Mouse (Mus musculus) WW6 (cell line): Measurements from ENCODE around the gene Hsdl2.
A peak's percentile ranks its signal among the peaks of the same experiment; 100 is the strongest.

Experiments
- DNase-seq: peaks from one replicate; pipeline ENCODE4 v3.0.0-alpha.2; 2013; ENCODE audit warnings: low read depth, low spot score

Gene Hsdl2

GRCm38 (mm10) chr4:59625998-59626910 lies 44.9 kb downstream of the Hsdl2 start, which contains the start of gene E130308A19Rik:
TSS of gene E130308A19Rik (plus strand) at chr4:59626211.
- peak; percentile 66 for DNase-seq

GRCm38 (mm10) chr4:59628255-59628654 lies 46.9 kb downstream of the Hsdl2 start:
- DNase-seq = no peak

- DNase-seq = no peak
Measured at GRCm38 (mm10) chr4:59629076-59629874, 47.9 kb downstream of the Hsdl2 start.

GRCm38 (mm10) chr4:59630122-59630521 lies 48.8 kb downstream of the Hsdl2 start:
- DNase-seq = no peak

GRCm38 (mm10) chr4:59634532-59634931 lies 53.2 kb downstream of the Hsdl2 start:
- DNase-seq = no peak

- no peak for DNase-seq
Measured at GRCm38 (mm10) chr4:59639163-59639562, 57.8 kb downstream of the Hsdl2 start.

- DNase-seq = no peak
Measured at GRCm38 (mm10) chr4:59640720-59641119, 59.4 kb downstream of the Hsdl2 start.

GRCm38 (mm10) chr4:59642039-59642438 lies 60.7 kb downstream of the Hsdl2 start:
- no peak for DNase-seq

GRCm38 (mm10) chr4:59642657-59643056 lies 61.3 kb downstream of the Hsdl2 start:
- no peak for DNase-seq

GRCm38 (mm10) chr4:59644431-59644830 lies 63.1 kb downstream of the Hsdl2 start:
- no peak for DNase-seq

- no peak for DNase-seq
Measured at GRCm38 (mm10) chr4:59644992-59645391, 63.6 kb downstream of the Hsdl2 start.

GRCm38 (mm10) chr4:59645610-59646009 lies 64.2 kb downstream of the Hsdl2 start:
- no peak for DNase-seq

GRCm38 (mm10) chr4:59646020-59646696 lies 64.8 kb downstream of the Hsdl2 start:
- no peak for DNase-seq

- DNase-seq = no peak
Measured at GRCm38 (mm10) chr4:59649119-59649518, 67.8 kb downstream of the Hsdl2 start.

GRCm38 (mm10) chr4:59652166-59652681 lies 70.9 kb downstream of the Hsdl2 start:
- DNase-seq = no peak

GRCm38 (mm10) chr4:59656061-59656642 lies 74.8 kb downstream of the Hsdl2 start:
- DNase-seq = no peak

- DNase-seq = no peak
Measured at GRCm38 (mm10) chr4:59662163-59662562, 80.8 kb downstream of the Hsdl2 start.

- no peak for DNase-seq
Measured at GRCm38 (mm10) chr4:59663451-59663850, 82.1 kb downstream of the Hsdl2 start.

- no peak for DNase-seq
Measured at GRCm38 (mm10) chr4:59666550-59667317, 85.4 kb downstream of the Hsdl2 start.

GRCm38 (mm10) chr4:59668050-59668449 lies 86.7 kb downstream of the Hsdl2 start:
- no peak for DNase-seq
